Mouse (Mus musculus) limb, embryonic 15.5 days (tissue): Measurements from ENCODE around the gene Aatk. TPM values are rescaled to one million over a fixed set of nuclear protein-coding genes. Genes with fewer than 3 reads are reported as not detected.

Experiments
- ATAC-seq: fragments of 200-750 bp; cut with Nextera tagmentation; 2 replicates; pipeline ENCODE4 v1.8.0; 2017; ENCODE audit warnings: low read depth, moderate TSS enrichment; ENCODE audit not compliant: insufficient number of reproducible peaks, low FRiP score, low TSS enrichment
- H3K27ac ChIP-seq: fragments of 300-500 bp; sonication (generic); 2 replicates; pipeline ENCODE4 v1.5.1; 2015; ENCODE audit warnings: moderate library complexity, mild to moderate bottlenecking, inconsistent platforms
- H3K27me3 ChIP-seq: fragments of 300-500 bp; sonication (generic); 2 replicates; pipeline ENCODE4 v1.6.1; 2015; ENCODE audit warnings: inconsistent platforms
- H3K36me3 ChIP-seq: fragments of 300-500 bp; sonication (generic); 2 replicates; pipeline ENCODE4 v1.6.1; 2015; ENCODE audit warnings: inconsistent platforms
- H3K4me1 ChIP-seq: fragments of 300-500 bp; sonication (generic); 2 replicates; pipeline ENCODE4 v1.6.1; 2015; ENCODE audit warnings: inconsistent platforms
- H3K4me2 ChIP-seq: fragments of 300-500 bp; sonication (generic); 2 replicates; pipeline ENCODE4 v1.6.1; 2015; ENCODE audit warnings: mild to moderate bottlenecking, inconsistent platforms
- H3K4me3 ChIP-seq: fragments of 300-500 bp; sonication (generic); 2 replicates; pipeline ENCODE4 v1.5.1; 2015; ENCODE audit warnings: mild to moderate bottlenecking, inconsistent platforms
- H3K9ac ChIP-seq: fragments of 300-500 bp; sonication (generic); 2 replicates; pipeline ENCODE4 v1.6.1; 2015; ENCODE audit warnings: inconsistent platforms
- H3K9me3 ChIP-seq: fragments of 300-500 bp; sonication (generic); 2 replicates; pipeline ENCODE4 v1.6.1; 2016; ENCODE audit warnings: inconsistent platforms
- WGBS: fragments of 180-500 bp; shearing (Covaris S2); methylation state at CpG from one replicate; pipeline ENCODE4 v1.1.7; 2015; 5-methylcytosine and 5-hydroxymethylcytosine counted together
- polyA plus RNA-seq: library from polyadenylated mRNA; unstranded; fragments of >200 nt; fragmentation: Nextera tagmentation; extraction: Ambion mirVana; gene quantifications from 2 replicates; pipeline ENCODE4 v1.2.1, GENCODE M21; 2015

The Aatk gene
- polyA plus RNA-seq, 1 experiment from 2014 or later, result 6.1 TPM

DNA sequence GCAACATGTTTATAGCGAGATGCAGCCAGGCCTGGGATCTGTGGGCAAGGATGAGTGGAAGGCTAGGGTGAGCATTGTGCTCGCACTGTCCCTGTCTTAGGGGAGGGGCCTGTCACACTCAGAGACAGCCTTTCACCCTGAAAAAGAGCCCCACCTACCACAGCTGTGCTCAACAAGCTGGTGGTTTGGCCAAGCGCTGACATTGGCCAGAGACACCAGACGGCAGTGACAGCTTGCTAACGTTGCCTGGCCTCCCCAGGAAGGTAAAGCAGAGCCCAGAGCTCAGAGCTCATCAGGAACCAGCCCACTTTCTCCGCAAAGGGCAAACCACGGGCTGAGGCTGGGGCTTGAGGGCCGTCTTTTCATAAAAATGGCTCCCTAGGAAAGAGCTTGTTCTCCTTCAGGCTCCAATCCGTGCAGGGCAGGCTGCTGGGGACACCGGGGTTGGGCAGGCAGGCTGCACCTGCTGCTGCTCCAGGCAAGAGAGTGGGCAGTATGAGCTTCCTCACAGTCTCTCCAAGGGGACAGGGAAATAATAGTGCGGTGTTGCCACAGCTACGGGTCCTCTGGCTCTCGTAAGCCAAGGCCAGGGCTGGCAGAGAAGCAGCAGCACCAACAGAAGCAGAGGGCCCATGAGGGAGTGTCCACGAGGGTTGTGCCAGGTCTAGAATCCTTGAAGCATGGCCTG lies 4.3 kb upstream of the Aatk start:
- H3K27me3 ChIP-seq, result peaks cover 31% of the 10 kb centered on the region
- no peak overlapping the region for H3K9ac ChIP-seq
- H3K4me3 ChIP-seq, result no peak overlapping the region
- ATAC-seq, result no peak
- 47% methylated on average over 14 of the region's 14 CpGs for WGBS
- H3K27ac ChIP-seq, result no peak overlapping the region
- H3K9me3 ChIP-seq, result no peaks in the 10 kb centered on the region
- peaks cover 30% of the 10 kb centered on the region for H3K4me1 ChIP-seq
- no peak overlapping the region for H3K4me2 ChIP-seq
- no peaks in the 10 kb centered on the region for H3K36me3 ChIP-seq

DNA sequence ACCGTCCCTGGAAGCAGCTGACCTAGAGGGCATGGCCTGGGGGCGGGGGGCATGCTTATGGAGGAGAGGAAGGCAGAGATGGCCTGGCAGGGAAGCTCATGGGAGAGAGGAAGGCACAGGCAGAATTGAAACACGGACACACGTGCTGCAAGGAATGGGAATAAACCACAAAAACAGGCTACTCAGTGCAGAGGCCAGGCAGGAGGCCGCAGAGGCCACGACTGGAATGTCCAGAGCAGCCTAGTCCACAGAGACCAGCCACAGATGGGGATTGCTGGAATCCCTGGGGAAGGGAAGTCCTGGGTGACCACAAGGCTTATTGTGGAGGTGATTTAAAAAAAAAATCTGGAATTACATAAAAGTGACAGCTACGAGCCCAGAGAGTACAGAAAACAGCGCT lies 2.1 kb upstream of the Aatk start:
- Histone ChIP-seq H3K36me3 (no peaks in the 10 kb centered on the region), H3K4me2 (no peak overlapping the region), H3K9me3 (no peaks in the 10 kb centered on the region), H3K4me1 (peaks cover 41% of the 10 kb centered on the region), H3K4me3 (no peak overlapping the region), H3K27ac (no peak overlapping the region), H3K9ac (no peak overlapping the region), H3K27me3 (peaks cover 33% of the 10 kb centered on the region)
- WGBS, result 86% methylated on average over 8 of the region's 8 CpGs
- no peak for ATAC-seq

DNA sequence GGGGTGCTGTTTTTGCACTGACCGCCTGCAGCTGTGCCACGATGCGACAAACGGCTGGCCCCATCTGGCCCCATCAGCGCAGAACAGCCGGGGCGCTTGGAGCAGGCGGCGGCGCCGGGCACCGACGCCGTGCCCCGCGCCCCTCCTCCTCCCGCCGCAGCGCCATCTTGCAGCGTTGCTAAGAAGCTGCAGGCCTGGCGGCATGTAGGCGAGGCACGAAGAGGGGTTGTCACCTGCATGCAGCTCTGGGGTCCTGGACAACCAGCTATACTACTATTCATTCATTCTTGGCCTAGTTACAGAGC lies 1.2 kb upstream of the Aatk start:
- Histone ChIP-seq H3K27ac (no peak overlapping the region), H3K9ac (no peak overlapping the region)
- no peak for ATAC-seq

GRCm38 (mm10) chr11:120047531-120048251 lies 724 bp upstream of the Aatk start:
- Histone ChIP-seq H3K27me3 (peaks cover 33% of the 10 kb centered on the region), H3K9ac (peak overlapping the region; percentile 58; the same call in 1 of the 2 replicates), H3K27ac (no peak overlapping the region)

More for the DNA sequence above, 1.2 kb upstream of the Aatk start:
- no peaks in the 10 kb centered on the region for H3K9me3 ChIP-seq
- no peaks in the 10 kb centered on the region for H3K36me3 ChIP-seq
- peak overlapping the region; percentile 62 for H3K4me3 ChIP-seq
- peak overlapping the region; percentile 96 for H3K4me2 ChIP-seq
- 5% methylated on average over 23 of the region's 23 CpGs for WGBS
- peaks cover 33% of the 10 kb centered on the region for H3K27me3 ChIP-seq
- H3K4me1 ChIP-seq, result peaks cover 41% of the 10 kb centered on the region

GRCm38 (mm10) chr11:120045839-120046552 lies 971 bp downstream of the Aatk start:
- Histone ChIP-seq H3K9ac (peak overlapping the region; percentile 58; the same call in 1 of the 2 replicates), H3K9me3 (no peaks in the 10 kb centered on the region), H3K4me1 (peaks cover 40% of the 10 kb centered on the region), H3K36me3 (no peaks in the 10 kb centered on the region), H3K4me3 (peak overlapping the region; percentile 62), H3K27ac (no peak overlapping the region), H3K27me3 (peaks cover 33% of the 10 kb centered on the region), H3K4me2 (peak overlapping the region; percentile 96)
- no peak for ATAC-seq
- 39% methylated on average over 11 of the region's 11 CpGs for WGBS

More at GRCm38 (mm10) chr11:120047531-120048251, 724 bp upstream of the Aatk start:
- Histone ChIP-seq H3K4me2 (peak overlapping the region; percentile 96), H3K4me1 (peaks cover 41% of the 10 kb centered on the region), H3K9me3 (no peaks in the 10 kb centered on the region), H3K36me3 (no peaks in the 10 kb centered on the region), H3K4me3 (peak overlapping the region; percentile 62)
- 17% methylated on average over 23 of the region's 23 CpGs for WGBS
- ATAC-seq, result no peak

GRCm38 (mm10) chr11:120045341-120045740 lies 1.6 kb downstream of the Aatk start:
- Histone ChIP-seq H3K4me2 (no peak overlapping the region), H3K27ac (no peak overlapping the region), H3K36me3 (no peaks in the 10 kb centered on the region), H3K9me3 (no peaks in the 10 kb centered on the region), H3K4me1 (peaks cover 39% of the 10 kb centered on the region), H3K4me3 (no peak overlapping the region), H3K27me3 (peaks cover 33% of the 10 kb centered on the region), H3K9ac (no peak overlapping the region)
- ATAC-seq, result no peak
- 54% methylated on average over 4 of the region's 4 CpGs for WGBS

GRCm38 (mm10) chr11:120042141-120042838 lies 4.7 kb downstream of the Aatk start:
- no peak overlapping the region for H3K9ac ChIP-seq
- 67% methylated on average over 7 of the region's 7 CpGs for WGBS
- no peaks in the 10 kb centered on the region for H3K36me3 ChIP-seq
- ATAC-seq, result no peak
- peaks cover 32% of the 10 kb centered on the region for H3K4me1 ChIP-seq
- no peak overlapping the region for H3K4me3 ChIP-seq
- no peaks in the 10 kb centered on the region for H3K9me3 ChIP-seq
- peaks cover 9% of the 10 kb centered on the region; the same call in 1 of the 2 replicates for H3K27me3 ChIP-seq
- no peak overlapping the region for H3K4me2 ChIP-seq
- H3K27ac ChIP-seq, result peak overlapping the region; percentile 54; the same call in 1 of the 2 replicates

- no peaks in the 10 kb centered on the region for H3K36me3 ChIP-seq
- H3K9me3 ChIP-seq, result no peaks in the 10 kb centered on the region
- no peak overlapping the region for H3K27ac ChIP-seq
- peaks cover 25% of the 10 kb centered on the region for H3K4me1 ChIP-seq
- WGBS, result 60% methylated on average over 13 of the region's 13 CpGs
- no peak overlapping the region for H3K4me3 ChIP-seq
- H3K4me2 ChIP-seq, result no peak overlapping the region
- ATAC-seq, result no peak
- H3K9ac ChIP-seq, result no peak overlapping the region
- H3K27me3 ChIP-seq, result 0 out of 2 replicates have a peak, but pooled peaks cover 4% of the 10 kb centered on the region
These were observed 5.5 kb downstream of the Aatk start for GRCm38 (mm10) chr11:120041191-120042123.

DNA sequence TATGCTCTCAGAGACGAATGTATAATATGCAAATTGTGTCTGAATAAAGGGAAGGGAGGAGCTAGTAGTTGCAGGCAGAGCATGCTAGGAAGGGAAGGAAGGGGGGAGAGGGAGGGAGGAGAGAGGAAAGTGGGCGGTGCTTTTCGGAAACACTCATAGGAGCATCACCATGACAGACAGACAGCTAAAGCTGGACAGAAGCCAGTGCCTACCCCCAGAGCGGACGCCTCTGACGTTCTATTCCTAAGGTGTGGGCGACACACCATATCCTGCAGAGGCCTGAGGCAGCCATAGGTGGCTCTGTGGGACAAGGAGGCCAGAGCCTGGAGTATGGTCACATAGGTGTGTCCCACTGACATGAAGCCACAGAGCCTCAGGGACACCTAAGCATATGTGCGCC lies 6.5 kb downstream of the Aatk start:
- H3K4me2 ChIP-seq, result no peak overlapping the region
- H3K27ac ChIP-seq, result no peak overlapping the region
- H3K4me1 ChIP-seq, result peaks cover 15% of the 10 kb centered on the region
- H3K36me3 ChIP-seq, result no peaks in the 10 kb centered on the region
- no peak for ATAC-seq
- no peak overlapping the region for H3K4me3 ChIP-seq
- WGBS, result 64% methylated on average over 8 of the region's 8 CpGs
- no peaks in the 10 kb centered on the region for H3K9me3 ChIP-seq
- H3K9ac ChIP-seq, result no peak overlapping the region
- no peaks in the 10 kb centered on the region for H3K27me3 ChIP-seq

DNA sequence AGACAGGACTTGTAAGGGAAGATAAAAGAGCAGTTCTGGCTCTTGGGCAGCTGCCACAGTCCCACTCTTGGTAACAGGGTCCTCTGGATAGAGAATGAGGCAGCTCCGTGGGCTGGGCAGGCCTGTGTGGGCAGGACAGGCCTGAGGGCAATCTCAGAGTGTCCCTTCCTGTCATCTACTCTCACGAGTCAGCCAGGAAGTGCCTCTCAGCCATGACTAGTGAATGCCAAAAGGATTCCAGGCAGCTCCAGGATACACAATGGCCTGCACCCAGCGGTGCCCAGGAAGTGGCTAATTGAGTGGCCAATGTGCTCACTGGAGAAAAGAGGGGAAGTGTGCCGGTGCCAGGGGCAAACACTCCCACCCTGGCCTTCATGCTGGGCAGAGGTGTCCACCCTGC lies 7.4 kb downstream of the Aatk start:
- Histone ChIP-seq H3K36me3 (no peaks in the 10 kb centered on the region), H3K4me1 (peaks cover 12% of the 10 kb centered on the region; the same call in 1 of the 2 replicates), H3K9ac (no peak overlapping the region), H3K9me3 (no peaks in the 10 kb centered on the region), H3K27ac (0 out of 2 replicates have a peak overlapping the region, but pooled peaks have one; percentile 17), H3K4me3 (no peak overlapping the region), H3K27me3 (no peaks in the 10 kb centered on the region), H3K4me2 (no peak overlapping the region)
- WGBS, result 45% methylated on average over 4 of the region's 4 CpGs
- ATAC-seq, result no peak

- Histone ChIP-seq H3K27ac (no peak overlapping the region), H3K9ac (no peak overlapping the region), H3K36me3 (no peaks in the 10 kb centered on the region), H3K27me3 (no peaks in the 10 kb centered on the region), H3K4me3 (no peak overlapping the region), H3K4me2 (no peak overlapping the region), H3K4me1 (peaks cover 16% of the 10 kb centered on the region), H3K9me3 (no peaks in the 10 kb centered on the region)
- no peak for ATAC-seq
- 59% methylated on average over 5 of the region's 5 CpGs for WGBS
These were observed 12.2 kb downstream of the Aatk start for GRCm38 (mm10) chr11:120034762-120035161.
